Comparison of ENCODE assay signal across 7 mouse cellular contexts in the genomic region with DNA sequence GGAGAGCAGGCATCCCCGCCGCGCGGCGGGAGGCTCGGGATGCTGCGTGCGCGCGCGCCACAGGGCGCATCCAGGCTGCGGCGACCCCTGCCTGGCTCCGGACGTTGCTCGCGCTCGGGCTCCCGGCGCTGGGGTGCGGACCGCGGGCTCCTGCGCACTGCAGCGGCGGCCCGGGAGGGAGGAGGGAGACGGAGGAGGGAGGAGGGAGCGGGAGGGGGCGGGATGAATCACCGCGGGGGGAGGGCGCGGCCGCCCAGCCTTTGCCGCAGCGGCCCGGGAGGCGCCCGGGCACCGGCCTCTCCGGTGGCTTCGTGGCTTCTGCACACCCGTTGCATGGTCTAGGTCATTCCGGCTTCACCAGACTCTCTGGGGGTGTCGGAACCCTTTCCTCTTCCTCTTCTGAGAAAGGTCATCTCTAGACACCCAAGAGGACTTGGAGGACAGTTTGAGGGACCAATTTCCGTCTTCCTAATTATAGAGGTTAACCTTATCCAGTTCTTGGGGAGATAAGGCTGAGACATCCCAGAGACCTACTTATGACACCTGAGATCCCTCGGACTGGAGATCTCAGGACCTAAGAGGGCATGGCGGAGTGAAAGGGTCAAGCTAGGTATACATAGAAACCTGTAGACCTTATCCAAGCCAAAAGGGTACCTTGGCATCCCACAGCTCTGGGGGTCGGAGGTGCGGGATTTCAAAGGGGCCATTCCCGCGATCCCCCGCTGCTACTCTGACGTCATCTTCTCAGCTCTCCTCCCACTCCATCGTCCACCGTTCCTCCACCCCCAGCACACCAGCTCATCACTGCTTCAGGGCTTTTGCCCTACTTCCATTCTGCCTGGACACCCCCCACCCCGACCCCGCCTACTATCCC. TPM values are rescaled to one million over a fixed set of nuclear protein-coding genes. Genes with fewer than 3 reads are reported as not detected.
DNase-seq lines count a peak whose midpoint lies in the region; ATAC-seq lines count a peak whose summit lies in the region.

A gene (minus strand): TSS at position 153 of the 874 bp plus-strand sequence.

- peak within 1 kb of the TSS; percentile 63 for H3K9ac ChIP-seq in forebrain, embryonic 13.5 days

- H3K9me3 ChIP-seq in forebrain, embryonic 13.5 days (replicated peaks), result no peaks in the 10 kb centered on the region

- peak within 1 kb of the TSS; percentile 88 for H3K4me2 ChIP-seq in forebrain, embryonic 13.5 days

- peaks cover 42% of the 10 kb centered on the region for H3K36me3 ChIP-seq in forebrain, embryonic 13.5 days (ENCODE audit: poor library complexity, severe bottlenecking)

- H3K4me3 ChIP-seq in forebrain, embryonic 13.5 days, result peak within 1 kb of the TSS; percentile 51

- peaks cover 45% of the 10 kb centered on the region for H3K27me3 ChIP-seq in forebrain, embryonic 13.5 days

- intact Hi-C loops in heart, postnatal 25 days (cut with DNase I), result no loop called here

- ATAC-seq in forebrain, embryonic 13.5 days, result peak; percentile 50
- peak; percentile 23; the same call in 1 of the 2 replicates for ATAC-seq in megakaryocyte, adult 5-6 weeks (ENCODE audit: poor library complexity, severe bottlenecking)

- DNase-seq in Muller cell, postnatal 12 days (ENCODE audit: inconsistent ontology term), result peak; percentile 83
- no peak for DNase-seq in adrenal gland, postnatal 4 days (ENCODE audit: low spot score in 2 of 2)
- DNase-seq in heart, postnatal 25 days (ENCODE audit: low spot score), result peak; percentile 49
- peak; percentile 61 to 63 for DNase-seq in layer of hippocampus, postnatal 36 days
- DNase-seq in skeletal muscle tissue, adult 2 months (ENCODE audit: low read depth, low spot score), result peak; percentile 76

- peaks cover 16% of the 10 kb centered on the region for H3K4me1 ChIP-seq in forebrain, embryonic 13.5 days

- no peak within 1 kb of the TSS for H3K27ac ChIP-seq in forebrain, embryonic 13.5 days

- 2% methylated on average over 29 of the region's 60 CpGs for WGBS in forebrain, embryonic 13.5 days

RNA-seq across cellular contexts. Expression of the gene that starts here (rescaled TPM):
- 10 to 100 TPM; 10.8 to 10.9 TPM for total RNA-seq in adrenal gland, postnatal 4 days (2021)
- polyA plus RNA-seq in forebrain, embryonic 13.5 days (2015; fragmentation: Nextera tagmentation; extraction: Ambion mirVana), result 1.1 and 1.3 TPM in 2 replicates
- total RNA-seq in heart, postnatal 25 days (2021), result 10 to 100 TPM; 21.2 to 21.8 TPM
- 100 to 1,000 TPM; 548 to 620 TPM for total RNA-seq in layer of hippocampus, postnatal 36 days (2021)
- 0.52 TPM in 1 of 2 replicates, not detected in the other for total RNA-seq in megakaryocyte, adult 5-6 weeks (2015)
- total RNA-seq in megakaryocyte, adult 5-6 weeks (2017), result 0.28 and 0.59 TPM in 2 replicates

Comparison
In these comparisons a context has a peak if more than half of its experiments do, and no peak if none do; other contexts are left out.
1. RNA of the gene that starts here (total RNA-seq): 548 to 620 TPM in layer of hippocampus, postnatal 36 days; 21.2 to 21.8 TPM in heart, postnatal 25 days, 10.8 to 10.9 TPM in adrenal gland, postnatal 4 days and 0.28 to 0.59 TPM in megakaryocyte, adult 5-6 weeks; every median in the first group is over 10 times any median in the second.
2. Peak in ATAC-seq in megakaryocyte, adult 5-6 weeks; RNA of the gene not detected or under 1 TPM.
3. DNase-seq: peak in Muller cell, postnatal 12 days (single experiment), heart, postnatal 25 days (single experiment), layer of hippocampus, postnatal 36 days (2 of 2) and skeletal muscle tissue, adult 2 months (single experiment); none in adrenal gland, postnatal 4 days (0 of 2).